Mouse (Mus musculus) hindlimb bud, embryonic 11.5 days (tissue): ENCODE data around the gene Tmprss3.

Source experiments
- DNase-seq: peaks from one replicate; pipeline ENCODE4 v3.0.0-alpha.2; 2012; ENCODE audit warnings: low read depth, low spot score; ENCODE audit errors: extremely low spot score

Tmprss3 gene

GRCm38 (mm10) chr17:31196283-31196682 lies 2.5 kb downstream of the Tmprss3 start:
- no peak for DNase-seq

- DNase-seq = no peak
Observed at GRCm38 (mm10) chr17:31195207-31195606, 3.6 kb downstream of the Tmprss3 start.

DNA sequence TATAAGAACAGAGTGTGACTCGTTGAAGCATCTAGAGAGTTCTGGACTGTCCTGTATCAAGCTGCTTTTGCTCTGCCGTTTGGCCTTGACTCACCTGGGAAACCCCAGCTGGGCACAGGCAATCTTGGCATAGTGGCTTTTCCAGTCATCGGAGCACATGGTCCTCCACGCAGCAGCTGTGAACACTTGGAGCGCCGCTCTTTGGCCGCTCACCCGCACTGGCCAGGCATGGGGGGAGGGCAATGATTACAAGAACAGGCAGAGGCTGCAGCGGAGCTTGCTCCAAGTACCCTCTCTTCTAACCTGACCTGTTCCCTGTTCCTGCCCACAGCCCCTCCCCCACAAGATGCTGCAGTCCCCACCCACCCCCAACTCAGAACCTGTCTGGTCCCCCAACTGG lies 5.4 kb downstream of the Tmprss3 start:
- DNase-seq = no peak

DNA sequence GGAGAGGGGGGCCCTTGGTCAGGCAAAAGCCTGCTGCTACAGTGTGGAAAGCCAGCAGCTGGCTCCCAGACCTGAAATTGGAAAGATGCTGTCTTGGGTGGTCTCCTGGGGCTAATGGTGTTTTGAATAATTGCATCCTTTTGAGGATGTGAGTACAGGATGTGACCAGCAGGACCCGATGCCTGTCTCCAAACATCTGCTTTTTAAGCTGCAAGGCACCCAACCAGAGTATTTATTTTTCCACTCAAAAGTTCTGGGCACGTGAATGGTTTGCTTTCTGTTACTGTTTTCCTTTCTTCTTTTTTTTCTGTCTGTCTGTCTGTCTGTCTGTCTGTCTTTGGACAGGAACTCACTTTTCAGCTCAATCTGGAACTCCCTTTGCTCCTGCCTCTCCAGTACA lies 6.1 kb downstream of the Tmprss3 start:
- no peak for DNase-seq

DNA sequence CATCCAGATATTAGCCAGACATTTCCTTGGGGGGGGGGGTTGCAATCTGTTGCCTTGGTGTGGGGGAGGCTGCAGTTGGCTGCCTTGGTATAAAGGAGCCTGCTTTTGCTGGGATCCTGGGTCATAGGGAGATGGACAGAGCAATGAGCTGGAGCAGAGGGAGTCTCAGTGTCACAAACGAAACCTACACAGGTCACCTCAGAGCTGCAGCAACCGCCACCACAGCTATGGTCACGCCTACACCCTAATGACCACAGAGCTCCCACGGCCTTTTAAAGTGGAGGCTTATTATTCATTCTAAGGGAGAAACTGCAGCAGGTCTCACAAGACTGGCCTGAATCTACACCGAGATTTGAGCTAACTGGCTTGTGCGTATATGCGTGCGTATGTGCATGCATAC lies 7.0 kb downstream of the Tmprss3 start:
- DNase-seq = no peak

DNA sequence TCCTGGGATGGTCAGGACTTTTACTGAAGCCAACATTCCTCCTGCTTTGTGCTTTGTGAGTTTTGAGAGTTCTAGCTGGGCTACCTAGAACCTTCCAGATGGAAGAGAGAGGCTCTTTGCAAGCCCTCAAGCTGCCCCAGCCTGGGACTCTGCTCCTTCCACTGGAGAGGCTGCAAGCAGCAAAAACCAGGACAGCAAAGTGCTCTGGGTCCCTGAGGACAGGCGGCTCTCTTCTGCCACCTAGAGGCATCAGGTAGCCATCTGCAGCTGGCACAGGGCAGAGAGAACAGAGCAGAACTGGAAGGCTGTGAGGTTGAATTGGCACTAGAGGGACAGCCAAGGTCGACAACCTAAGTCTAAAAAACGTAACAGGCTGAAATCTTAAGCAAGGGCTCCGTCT lies 11.4 kb downstream of the Tmprss3 start:
- DNase-seq = no peak

DNA sequence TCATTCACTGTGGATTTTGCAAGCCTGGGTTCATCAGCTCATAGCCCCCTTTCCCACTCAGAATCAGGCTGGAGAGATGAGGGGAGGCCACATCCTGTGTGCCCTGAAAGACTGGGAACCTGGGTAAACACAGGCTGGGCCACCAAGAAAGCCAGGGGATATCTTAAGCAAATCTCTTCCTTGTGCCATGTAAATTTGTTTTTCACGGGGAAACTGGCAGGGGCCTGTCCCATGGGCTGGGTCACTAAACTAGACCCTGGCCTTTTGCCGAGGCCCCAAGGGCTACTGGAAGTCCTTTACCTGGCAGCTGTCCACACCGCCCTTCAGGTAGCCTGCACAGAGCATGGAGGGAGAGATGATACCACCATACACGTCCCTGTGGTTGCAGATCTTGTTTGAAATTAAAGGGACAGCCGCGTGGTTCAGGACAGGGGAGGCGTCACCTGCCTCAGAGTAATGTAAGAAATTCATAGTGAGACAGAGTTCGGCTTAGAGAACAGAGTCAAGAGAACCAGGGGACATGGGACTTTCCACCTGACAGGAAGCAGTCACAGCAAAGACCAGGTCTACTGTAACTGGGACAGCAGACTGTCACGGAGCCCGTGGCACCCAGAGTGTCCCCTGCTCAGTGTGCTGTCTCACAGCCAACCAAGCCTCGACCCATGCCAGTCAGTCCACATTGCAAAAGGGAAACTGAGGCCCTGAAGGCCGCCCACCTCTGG lies 14.3 kb downstream of the Tmprss3 start:
- no peak for DNase-seq

DNA sequence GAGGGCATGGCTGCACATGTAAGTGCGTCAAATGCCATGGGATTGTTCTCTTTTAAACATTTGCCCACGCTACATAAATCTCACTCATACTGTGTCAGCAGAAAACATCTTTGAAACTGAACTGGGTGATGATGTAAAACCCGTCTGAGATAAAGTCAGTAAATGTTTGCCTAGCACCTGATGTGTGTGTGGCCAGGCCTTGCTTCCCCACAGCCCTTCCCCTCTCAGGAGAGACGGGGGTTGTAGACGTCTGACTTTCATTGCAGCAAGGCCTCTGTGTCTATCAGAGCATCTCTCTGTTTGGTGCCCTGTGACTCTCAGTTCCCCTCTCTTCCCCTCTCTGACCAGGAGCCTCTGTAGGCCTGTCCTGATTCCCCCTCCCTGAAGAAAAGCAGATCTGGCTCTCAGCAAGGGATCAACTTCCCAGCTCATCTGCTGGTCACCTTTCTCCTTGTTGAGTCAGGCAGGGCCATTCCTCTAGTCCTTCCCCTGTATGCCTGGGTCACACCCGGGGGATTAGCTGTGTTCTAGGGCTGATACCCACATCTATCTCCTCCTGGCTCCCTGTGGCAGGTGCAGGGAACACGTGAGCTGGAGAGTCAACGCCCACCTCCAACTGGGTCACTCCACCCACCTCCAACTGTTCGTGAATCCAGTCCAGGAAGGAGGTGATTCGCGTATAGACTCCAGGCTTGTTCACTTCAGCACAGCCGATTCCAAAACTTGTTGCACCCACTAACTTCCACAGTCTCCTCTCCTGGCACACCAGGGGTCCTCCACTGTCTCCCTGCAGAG lies 15.4 kb downstream of the Tmprss3 start:
- DNase-seq = no peak

GRCm38 (mm10) chr17:31181490-31181889 lies 17.3 kb downstream of the Tmprss3 start:
- DNase-seq = no peak

DNA sequence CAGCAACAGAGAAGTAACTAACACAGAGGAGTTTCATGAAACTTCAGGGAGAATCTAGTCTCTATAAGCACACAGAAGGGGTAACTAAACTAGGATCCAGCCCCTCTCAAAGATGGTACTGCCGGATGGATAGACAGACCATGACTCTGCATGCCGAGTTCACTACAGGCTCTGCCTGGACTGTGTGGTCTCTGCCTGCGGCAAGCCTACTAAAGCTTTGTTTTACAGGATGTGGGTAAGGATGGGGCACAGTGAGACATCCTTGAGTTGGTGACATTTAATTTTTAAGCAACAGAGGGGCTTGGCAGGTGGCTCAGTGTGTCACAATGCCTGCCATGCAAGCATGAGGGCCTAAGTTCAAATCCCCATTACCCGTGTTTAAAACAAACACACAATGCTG lies 22.5 kb downstream of the Tmprss3 start:
- DNase-seq = no peak

GRCm38 (mm10) chr17:31169796-31170195 lies 29.0 kb downstream of the Tmprss3 start:
- no peak for DNase-seq

DNA sequence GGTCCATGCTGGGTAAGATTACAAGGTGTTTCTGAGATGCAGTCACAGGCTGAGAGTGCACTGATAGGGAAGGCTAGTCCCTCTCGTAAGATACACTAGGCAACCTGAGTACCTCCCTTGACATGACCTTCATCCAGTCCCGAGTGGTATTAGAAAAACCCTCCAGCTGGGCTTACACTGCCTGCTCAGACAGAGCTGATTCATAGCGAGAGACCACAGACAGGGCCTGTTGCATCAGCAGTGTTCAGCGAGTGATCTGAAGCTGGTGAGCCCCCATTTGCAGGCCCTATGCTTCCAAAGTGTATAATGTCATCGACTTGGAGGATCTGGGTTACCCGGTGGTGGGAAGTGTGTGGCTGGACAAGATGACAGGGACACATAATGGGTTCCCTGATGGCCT lies 33.6 kb downstream of the Tmprss3 start, which contains the start of gene Tff1:
Tff1 (minus strand) TSS at position 151 of the 400 bp plus-strand sequence.
- no peak for DNase-seq

GRCm38 (mm10) chr17:31163821-31164220 lies 35.0 kb downstream of the Tmprss3 start:
- DNase-seq = no peak

DNA sequence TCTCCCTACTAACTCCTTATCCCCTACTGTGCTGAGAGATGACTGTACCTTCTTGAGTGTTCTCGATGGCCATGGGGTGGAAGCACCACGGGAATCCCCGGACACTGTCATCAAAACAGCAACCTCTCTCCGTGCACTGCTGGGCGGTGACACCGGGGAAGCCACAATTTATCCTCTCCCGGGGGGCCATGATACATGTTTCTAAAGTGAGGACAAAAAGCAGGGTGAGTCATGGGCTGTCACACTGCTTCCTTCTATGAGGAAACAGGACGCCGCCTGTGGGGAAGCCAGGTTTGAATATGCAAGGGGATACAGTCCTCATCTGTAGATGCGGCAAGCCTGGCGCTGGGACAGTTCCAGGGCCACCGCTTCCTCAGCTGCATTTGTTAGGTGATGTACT lies 36.2 kb downstream of the Tmprss3 start:
- DNase-seq = no peak

DNA sequence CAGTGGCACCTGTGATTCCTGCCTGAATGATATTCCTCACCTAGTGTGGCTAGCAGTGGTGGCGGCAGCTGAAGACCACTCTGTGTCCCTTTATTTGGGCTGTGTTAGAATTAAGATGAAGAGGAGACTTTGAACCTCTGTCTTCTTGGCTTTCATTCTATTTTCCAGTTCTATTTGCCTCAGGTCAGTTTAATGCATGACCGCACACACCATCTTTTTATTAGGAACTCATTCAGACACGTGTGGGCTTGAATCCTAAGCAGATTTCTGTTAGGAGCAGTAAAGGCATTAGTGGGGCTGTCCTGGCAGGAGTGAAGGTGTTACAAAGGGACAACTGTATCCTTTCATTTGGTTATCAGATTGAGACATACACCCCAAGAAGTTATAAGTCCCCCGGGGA lies 38.5 kb downstream of the Tmprss3 start:
- DNase-seq = no peak

GRCm38 (mm10) chr17:31157921-31158320 lies 40.9 kb downstream of the Tmprss3 start:
- DNase-seq = no peak

GRCm38 (mm10) chr17:31153785-31154184 lies 45.0 kb downstream of the Tmprss3 start:
- DNase-seq = no peak

GRCm38 (mm10) chr17:31152966-31153499 lies 45.7 kb downstream of the Tmprss3 start:
- no peak for DNase-seq

DNA sequence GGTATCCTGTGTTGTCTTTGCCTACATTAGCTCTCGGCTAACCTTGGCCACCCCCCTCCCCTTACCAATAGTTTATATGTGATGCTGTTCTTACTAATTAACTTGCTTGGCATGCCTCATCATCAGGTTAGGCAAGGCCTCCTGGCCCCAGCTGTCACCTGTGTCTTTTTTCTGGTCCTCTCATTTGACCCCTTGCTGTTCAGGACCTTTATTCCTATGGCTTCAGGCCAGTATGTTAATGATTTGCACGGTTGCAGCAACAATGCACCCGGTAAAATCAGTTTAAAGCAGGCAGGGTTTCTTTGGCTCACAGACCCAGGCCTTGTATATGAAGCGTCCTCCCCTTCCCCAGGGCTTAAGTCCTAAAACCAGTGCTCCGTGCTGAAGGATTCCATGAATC lies 46.3 kb downstream of the Tmprss3 start:
- DNase-seq = no peak

DNA sequence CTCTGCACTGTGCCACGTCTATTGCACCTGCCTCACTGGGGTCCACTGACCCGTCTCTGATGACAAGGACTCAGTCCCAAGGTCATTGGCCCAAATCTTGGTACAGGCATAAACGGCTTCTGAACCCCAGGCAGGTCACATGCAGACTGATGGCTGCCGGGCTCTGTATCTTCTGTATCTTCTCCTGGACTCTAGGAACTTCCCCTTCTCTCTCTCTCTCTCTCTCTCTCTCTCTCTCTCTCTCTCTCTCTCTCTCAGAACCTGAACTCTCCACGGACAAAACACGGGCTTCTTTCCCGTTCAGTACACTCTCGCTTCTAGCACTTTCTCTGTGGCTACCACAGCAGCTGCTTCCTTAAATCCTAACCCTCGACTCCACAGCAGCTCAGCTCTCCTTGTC lies 52.8 kb downstream of the Tmprss3 start:
- no peak for DNase-seq

GRCm38 (mm10) chr17:31144040-31145037 lies 54.4 kb downstream of the Tmprss3 start, which contains the start of gene Tff2:
TSS of gene Tff2 (minus strand) at chr17:31144282.
- DNase-seq = no peak
